Mouse (Mus musculus): ENCODE measurements at regions not wholly inside any gene's neighbourhood (a gene's known extent, or its start where the extent isn't known, plus 50 kb on each side); places are given as distances from the start of the nearest gene placed in this dataset.

GRCm38 (mm10) chr6:93467867-93468266 lies 524.6 kb upstream of the Adamts9 start:
- no peak for ATAC-seq (replicated peaks)
- Histone ChIP-seq H3K9ac (replicated peaks) (no peak overlapping the region), H3K4me2 (replicated peaks) (no peak overlapping the region), H3K9me3 (no peaks in the 10 kb centered on the region), H3K4me3 (no peak overlapping the region), H3K27ac (replicated peaks) (no peak overlapping the region), H3K36me3 (no peaks in the 10 kb centered on the region), H3K27me3 (no peaks in the 10 kb centered on the region), H3K4me1 (no peaks in the 10 kb centered on the region)
- WGBS: 93% methylated on average over 5 of the region's 5 CpGs

- Histone ChIP-seq H3K36me3 (no peaks in the 10 kb centered on the region), H3K4me1 (no peaks in the 10 kb centered on the region), H3K9me3 (no peaks in the 10 kb centered on the region), H3K4me3 (no peak overlapping the region), H3K27me3 (no peaks in the 10 kb centered on the region), H3K4me2 (replicated peaks) (no peak overlapping the region), H3K27ac (replicated peaks) (no peak overlapping the region), H3K9ac (replicated peaks) (no peak overlapping the region)
- 61% methylated on average over 4 of the region's 4 CpGs for WGBS
- no peak for ATAC-seq (replicated peaks)
These were observed 519.6 kb upstream of the Adamts9 start for GRCm38 (mm10) chr6:93462861-93463260.

- 88% methylated on average over 3 of the region's 3 CpGs for WGBS
- Histone ChIP-seq H3K9ac (replicated peaks) (no peak overlapping the region), H3K4me2 (replicated peaks) (no peak overlapping the region), H3K27ac (replicated peaks) (no peak overlapping the region), H3K9me3 (no peaks in the 10 kb centered on the region), H3K27me3 (no peaks in the 10 kb centered on the region), H3K4me1 (peaks cover under 1% of the 10 kb centered on the region; the same call in 1 of the 2 replicates), H3K36me3 (no peaks in the 10 kb centered on the region), H3K4me3 (no peak overlapping the region)
- no peak for ATAC-seq (replicated peaks)
These were observed 518.1 kb upstream of the Adamts9 start for GRCm38 (mm10) chr6:93461374-93461773.

GRCm38 (mm10) chr6:93457613-93458012 lies 514.3 kb upstream of the Adamts9 start:
- ATAC-seq (replicated peaks): no peak
- H3K36me3 ChIP-seq: no peaks in the 10 kb centered on the region
- H3K9ac ChIP-seq (replicated peaks): no peak overlapping the region
- H3K4me1 ChIP-seq: peaks cover 5% of the 10 kb centered on the region; the same call in 1 of the 2 replicates
- no peak overlapping the region for H3K4me2 ChIP-seq (replicated peaks)
- H3K4me3 ChIP-seq: no peak overlapping the region
- no peaks in the 10 kb centered on the region for H3K27me3 ChIP-seq
- WGBS: 70% methylated on average over 4 of the region's 4 CpGs
- no peak overlapping the region for H3K27ac ChIP-seq (replicated peaks)
- no peaks in the 10 kb centered on the region for H3K9me3 ChIP-seq

- peaks cover 5% of the 10 kb centered on the region; the same call in 1 of the 2 replicates for H3K4me1 ChIP-seq
- no peak overlapping the region for H3K4me3 ChIP-seq
- ATAC-seq (replicated peaks): no peak; the same call in 1 of the 2 replicates
- WGBS: 64% methylated on average over 9 of the region's 9 CpGs
- no peaks in the 10 kb centered on the region for H3K9me3 ChIP-seq
- peak overlapping the region; percentile 4; the same call in 1 of the 2 replicates for H3K27ac ChIP-seq (replicated peaks)
- H3K9ac ChIP-seq (replicated peaks): no peak overlapping the region
- H3K36me3 ChIP-seq: no peaks in the 10 kb centered on the region
- H3K4me2 ChIP-seq (replicated peaks): no peak overlapping the region
- no peaks in the 10 kb centered on the region for H3K27me3 ChIP-seq
These were observed 513.2 kb upstream of the Adamts9 start for GRCm38 (mm10) chr6:93456383-93457033.

- 75% methylated on average over 16 of the region's 16 CpGs for WGBS
- Histone ChIP-seq H3K36me3 (no peaks in the 10 kb centered on the region), H3K27ac (replicated peaks) (no peak overlapping the region), H3K9ac (replicated peaks) (no peak overlapping the region), H3K4me1 (peaks cover 12% of the 10 kb centered on the region), H3K27me3 (no peaks in the 10 kb centered on the region), H3K4me3 (no peak overlapping the region), H3K4me2 (replicated peaks) (no peak overlapping the region), H3K9me3 (no peaks in the 10 kb centered on the region)
- no peak for ATAC-seq (replicated peaks)
These were observed 502.3 kb upstream of the Adamts9 start for GRCm38 (mm10) chr6:93445568-93445967.

GRCm38 (mm10) chr6:93445124-93445523 lies 501.8 kb upstream of the Adamts9 start:
- no peak overlapping the region for H3K4me2 ChIP-seq (replicated peaks)
- H3K4me3 ChIP-seq: no peak overlapping the region
- peaks cover 12% of the 10 kb centered on the region for H3K4me1 ChIP-seq
- H3K9ac ChIP-seq (replicated peaks): no peak overlapping the region
- no peak for ATAC-seq (replicated peaks)
- no peaks in the 10 kb centered on the region for H3K27me3 ChIP-seq
- 58% methylated on average over 5 of the region's 5 CpGs for WGBS
- no peak overlapping the region for H3K27ac ChIP-seq (replicated peaks)
- H3K9me3 ChIP-seq: no peaks in the 10 kb centered on the region
- H3K36me3 ChIP-seq: no peaks in the 10 kb centered on the region

GRCm38 (mm10) chr6:93443766-93444557 lies 500.7 kb upstream of the Adamts9 start:
- peaks cover 12% of the 10 kb centered on the region for H3K4me1 ChIP-seq
- no peaks in the 10 kb centered on the region for H3K27me3 ChIP-seq
- no peak overlapping the region for H3K4me3 ChIP-seq
- H3K9ac ChIP-seq (replicated peaks): no peak overlapping the region
- WGBS: 12% methylated on average over 11 of the region's 11 CpGs
- peak; percentile 80 for ATAC-seq (replicated peaks)
- no peaks in the 10 kb centered on the region for H3K9me3 ChIP-seq
- H3K27ac ChIP-seq (replicated peaks): no peak overlapping the region
- no peaks in the 10 kb centered on the region for H3K36me3 ChIP-seq
- no peak overlapping the region; the same call in 1 of the 2 replicates for H3K4me2 ChIP-seq (replicated peaks)

- peaks cover 7% of the 10 kb centered on the region; the same call in 1 of the 2 replicates for H3K4me1 ChIP-seq
- no peak overlapping the region for H3K27ac ChIP-seq (replicated peaks)
- no peak overlapping the region for H3K9ac ChIP-seq (replicated peaks)
- H3K9me3 ChIP-seq: no peaks in the 10 kb centered on the region
- ATAC-seq (replicated peaks): no peak
- H3K36me3 ChIP-seq: no peaks in the 10 kb centered on the region
- H3K4me3 ChIP-seq: no peak overlapping the region
- no peaks in the 10 kb centered on the region for H3K27me3 ChIP-seq
- H3K4me2 ChIP-seq (replicated peaks): no peak overlapping the region
- WGBS: 26% methylated on average over 1 of the region's 1 CpGs
These were observed 490.2 kb upstream of the Adamts9 start for GRCm38 (mm10) chr6:93433446-93433845.

GRCm38 (mm10) chr6:93426141-93426540 lies 482.8 kb upstream of the Adamts9 start:
- H3K9ac ChIP-seq (replicated peaks): no peak overlapping the region

GRCm38 (mm10) chr6:93422906-93423305 lies 479.6 kb upstream of the Adamts9 start:
- 0 out of 2 replicates have a peak, but pooled peaks have one; percentile 41 for ATAC-seq (replicated peaks)
- Histone ChIP-seq H3K9ac (replicated peaks) (no peak overlapping the region), H3K36me3 (no peaks in the 10 kb centered on the region), H3K27ac (replicated peaks) (no peak overlapping the region), H3K4me2 (replicated peaks) (no peak overlapping the region), H3K4me1 (0 out of 2 replicates have a peak, but pooled peaks cover 9% of the 10 kb centered on the region), H3K27me3 (no peaks in the 10 kb centered on the region), H3K4me3 (no peak overlapping the region), H3K9me3 (no peaks in the 10 kb centered on the region)
- 27% methylated on average over 3 of the region's 3 CpGs for WGBS

More at GRCm38 (mm10) chr6:93426141-93426540, 482.8 kb upstream of the Adamts9 start:
- H3K4me2 ChIP-seq (replicated peaks): no peak overlapping the region
- no peaks in the 10 kb centered on the region for H3K36me3 ChIP-seq
- no peak overlapping the region for H3K27ac ChIP-seq (replicated peaks)
- H3K4me3 ChIP-seq: no peak overlapping the region
- peak; percentile 64; the same call in 1 of the 2 replicates for ATAC-seq (replicated peaks)
- WGBS: 30% methylated on average over 1 of the region's 1 CpGs
- no peaks in the 10 kb centered on the region for H3K27me3 ChIP-seq
- no peaks in the 10 kb centered on the region for H3K9me3 ChIP-seq
- H3K4me1 ChIP-seq: 0 out of 2 replicates have a peak, but pooled peaks cover 9% of the 10 kb centered on the region

- WGBS: 58% methylated on average over 4 of the region's 4 CpGs
- H3K9me3 ChIP-seq: no peaks in the 10 kb centered on the region
- no peaks in the 10 kb centered on the region for H3K36me3 ChIP-seq
- H3K27ac ChIP-seq (replicated peaks): no peak overlapping the region
- H3K4me3 ChIP-seq: no peak overlapping the region
- no peak overlapping the region for H3K9ac ChIP-seq (replicated peaks)
- no peaks in the 10 kb centered on the region for H3K27me3 ChIP-seq
- H3K4me1 ChIP-seq: 0 out of 2 replicates have a peak, but pooled peaks cover 9% of the 10 kb centered on the region
- no peak overlapping the region for H3K4me2 ChIP-seq (replicated peaks)
- no peak for ATAC-seq (replicated peaks)
These were observed 479.0 kb upstream of the Adamts9 start for GRCm38 (mm10) chr6:93422253-93422652.
